Mouse (Mus musculus) retina, postnatal 1 day (tissue): ENCODE data around the gene B4galt2.
A peak's percentile ranks its signal among the peaks of the same experiment; 100 is the strongest.

Source experiments
- DNase-seq: peaks from one replicate; pipeline ENCODE4 v3.0.0-alpha.2; 2012

B4galt2 gene

GRCm38 (mm10) chr4:117831920-117832691, 51.2 kb downstream of the B4galt2 start:
- no peak for DNase-seq

- no peak for DNase-seq
Measured at GRCm38 (mm10) chr4:117831499-117831898, 51.8 kb downstream of the B4galt2 start.

- DNase-seq: no peak
Measured at GRCm38 (mm10) chr4:117830801-117831200, 52.5 kb downstream of the B4galt2 start.

- peak; percentile 73 for DNase-seq
Measured at GRCm38 (mm10) chr4:117830124-117830551, 53.1 kb downstream of the B4galt2 start.

GRCm38 (mm10) chr4:117829260-117830123, 53.8 kb downstream of the B4galt2 start:
- peak; percentile 82 for DNase-seq

GRCm38 (mm10) chr4:117828572-117829145, 54.6 kb downstream of the B4galt2 start:
- DNase-seq: no peak
